Mouse (Mus musculus) ES-E14 (cell line): ENCODE data around the gene Fryl. TPM values are rescaled to one million over a fixed set of nuclear protein-coding genes. Genes with fewer than 3 reads are reported as not detected.
A peak's percentile ranks its signal among the peaks of the same experiment; 100 is the strongest.

ENCODE experiments used
- DNase-seq: peaks from one replicate; pipeline ENCODE4 v3.0.0-alpha.2; 2013; ENCODE audit warnings: low read depth, low spot score
- H3K27ac ChIP-seq: 2 replicates; pipeline ENCODE4 v1.5.1; 2012; ENCODE audit warnings: low read depth, mild to moderate bottlenecking, low read length, moderate library complexity, mixed read lengths; ENCODE audit not compliant: poor library complexity, insufficient read depth, severe bottlenecking
- H3K36me3 ChIP-seq: 2 replicates; pipeline ENCODE4 v1.6.1; 2012; ENCODE audit warnings: mild to moderate bottlenecking, low read length, moderate library complexity, mixed read lengths; ENCODE audit not compliant: control insufficient read depth, poor library complexity, insufficient read depth, severe bottlenecking
- H3K4me1 ChIP-seq, 2 experiments: fragments of 150-350 bp in 1 of 2; sonication (generic) in 1 of 2; 2 replicates each; pipeline ENCODE4 v1.6.1; 2012; ENCODE audit warnings: low read length in 2 of 2, mild to moderate bottlenecking in 1 of 2, mixed read lengths in 1 of 2; ENCODE audit not compliant: control insufficient read depth in 2 of 2, insufficient read depth in 2 of 2, poor library complexity in 1 of 2
- H3K4me3 ChIP-seq, 2 experiments: fragments of 150-350 bp in 1 of 2; sonication (generic) in 1 of 2; 2 replicates each; pipeline ENCODE4 v1.5.1; 2012; ENCODE audit warnings: low read length in 2 of 2, low read depth in 1 of 2, mild to moderate bottlenecking in 1 of 2, mixed read lengths in 1 of 2; ENCODE audit not compliant: insufficient read depth in 1 of 2, poor library complexity in 1 of 2, severe bottlenecking in 1 of 2
- H3K9ac ChIP-seq: 2 replicates; pipeline ENCODE4 v1.6.1; 2012; ENCODE audit warnings: low read depth, mild to moderate bottlenecking, low read length, mixed read lengths; ENCODE audit not compliant: poor library complexity, insufficient read depth, severe bottlenecking
- H3K9me3 ChIP-seq: fragments of 150-350 bp; sonication (generic); 2 replicates; pipeline ENCODE4 v1.6.1; 2012; ENCODE audit warnings: low read depth, mild to moderate bottlenecking, low read length; ENCODE audit not compliant: control insufficient read depth, insufficient read depth
- CHD2 ChIP-seq: IDR thresholded peaks from 2 replicates; pipeline ENCODE4 v1.6.1; 2014; ENCODE audit warnings: mild to moderate bottlenecking, low read depth, low read length, inconsistent platforms
- HCFC1 ChIP-seq: IDR thresholded peaks from 2 replicates; pipeline ENCODE4 v1.6.1; 2012; ENCODE audit warnings: low read length, inconsistent platforms, borderline replicate concordance; ENCODE audit not compliant: insufficient read depth
- MAFK ChIP-seq: IDR thresholded peaks from 2 replicates; pipeline ENCODE4 v1.6.1; 2014; ENCODE audit warnings: mild to moderate bottlenecking, low read depth, low read length, inconsistent platforms; ENCODE audit not compliant: insufficient read depth
- ZC3H11A ChIP-seq: IDR thresholded peaks from 2 replicates; pipeline ENCODE4 v1.6.1; 2012; ENCODE audit warnings: low read depth, mild to moderate bottlenecking, inconsistent platforms, low read length, borderline replicate concordance
- ZNF384 ChIP-seq: IDR thresholded peaks from 2 replicates; pipeline ENCODE4 v1.6.1; 2012; ENCODE audit warnings: low read depth, low read length, inconsistent platforms
- in situ Hi-C, 2 experiments: fragments of 600-800 bp; cut with MboI; formaldehyde crosslinking; loops; one replicate each; pipeline ENCODE4 v1.15.1; 2025; ENCODE audit warnings: low sequenced_read_pairs in 2 of 2, inconsistent platforms in 1 of 2; ENCODE audit not compliant: unreplicated experiment in 2 of 2
- total RNA-seq: library from RNA; depleted of rRNA; stranded (reverse); fragments of 300-350 nt; gene quantifications from 2 replicates; pipeline ENCODE4 v1.2.3, GENCODE M21; 2012

The Fryl gene
- total RNA-seq, 1 experiment: 53.3 TPM

DNA sequence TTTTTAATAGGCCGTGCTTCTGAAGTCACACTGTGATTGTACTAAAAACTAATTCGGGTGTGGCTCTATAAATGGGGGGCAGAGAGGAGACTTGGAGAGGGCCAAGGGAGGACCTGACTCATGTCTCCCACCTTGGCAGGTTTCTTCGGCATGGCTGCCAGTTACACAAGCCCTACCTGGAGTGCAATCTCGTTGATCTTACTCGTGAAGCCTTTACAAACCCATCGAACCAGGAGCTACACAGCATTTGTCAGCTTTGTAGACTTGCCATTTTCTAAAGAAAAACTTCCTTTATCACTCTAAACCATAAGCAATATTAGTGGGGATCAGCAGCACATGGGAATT, 45.5 kb downstream of the Fryl start:
- Histone ChIP-seq H3K36me3 (peaks cover 2% of the 10 kb centered on the region; the same call in 1 of the 2 replicates), H3K27ac (no peak overlapping the region), H3K4me1 (peaks cover 21 to 25% of the 10 kb centered on the region in 2 experiments), H3K9ac (no peak overlapping the region), H3K9me3 (no peaks in the 10 kb centered on the region), H3K4me3 (no peak overlapping the region)
- TF ChIP-seq ZNF384 (no peak), MAFK (no peak), CHD2 (no peak), HCFC1 (no peak), ZC3H11A (no peak)
- DNase-seq: no peak
- in situ Hi-C loops: no loop called here

DNA sequence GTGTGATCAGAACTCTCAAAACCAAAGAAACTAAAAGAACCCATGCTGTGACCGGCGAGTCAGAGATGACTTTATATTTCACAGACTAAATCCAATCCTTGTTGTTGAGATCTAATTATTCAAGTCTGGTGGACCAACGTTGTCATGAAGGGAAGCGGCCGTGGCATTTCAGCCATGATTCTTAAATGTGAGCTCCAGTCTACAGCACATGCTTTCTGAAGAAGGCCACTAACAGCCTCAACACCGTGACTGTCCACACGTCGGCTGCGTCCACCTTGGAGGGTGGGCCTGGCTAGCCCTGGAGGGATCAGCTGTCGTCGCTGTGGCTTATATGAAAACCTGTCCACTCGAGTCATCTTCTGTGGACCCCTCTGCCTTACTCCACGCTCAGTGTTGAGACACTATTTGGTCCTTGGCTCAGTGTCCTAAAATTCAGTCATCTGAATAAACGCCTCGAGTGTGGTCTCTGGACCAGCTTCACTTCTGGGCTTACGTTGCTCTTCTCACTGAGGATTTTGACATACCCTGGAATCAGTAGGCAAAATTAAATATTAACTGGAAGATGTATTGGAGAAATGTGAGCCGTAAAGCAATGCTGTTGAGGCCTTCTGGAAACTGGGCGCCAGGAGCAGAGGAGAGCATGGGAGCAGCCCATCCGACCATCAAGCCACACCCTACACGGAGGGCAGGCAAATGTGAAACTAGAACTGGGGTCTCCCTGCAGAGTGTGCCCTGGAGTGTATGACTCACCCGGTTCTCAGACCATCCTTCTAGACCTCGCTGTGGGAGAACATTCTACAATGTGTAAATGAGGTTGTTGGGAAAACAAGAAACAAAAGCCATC, 46.1 kb downstream of the Fryl start:
- Histone ChIP-seq H3K4me1 (peaks cover 21 to 25% of the 10 kb centered on the region in 2 experiments), H3K9me3 (no peaks in the 10 kb centered on the region), H3K27ac (peak overlapping the region; percentile 26; the same call in 1 of the 2 replicates), H3K4me3 (no peak overlapping the region), H3K9ac (no peak overlapping the region), H3K36me3 (peaks cover 2% of the 10 kb centered on the region; the same call in 1 of the 2 replicates)
- no peak for DNase-seq
- TF ChIP-seq ZC3H11A (no peak), MAFK (no peak), CHD2 (no peak)
- in situ Hi-C loops: no loop called here

DNA sequence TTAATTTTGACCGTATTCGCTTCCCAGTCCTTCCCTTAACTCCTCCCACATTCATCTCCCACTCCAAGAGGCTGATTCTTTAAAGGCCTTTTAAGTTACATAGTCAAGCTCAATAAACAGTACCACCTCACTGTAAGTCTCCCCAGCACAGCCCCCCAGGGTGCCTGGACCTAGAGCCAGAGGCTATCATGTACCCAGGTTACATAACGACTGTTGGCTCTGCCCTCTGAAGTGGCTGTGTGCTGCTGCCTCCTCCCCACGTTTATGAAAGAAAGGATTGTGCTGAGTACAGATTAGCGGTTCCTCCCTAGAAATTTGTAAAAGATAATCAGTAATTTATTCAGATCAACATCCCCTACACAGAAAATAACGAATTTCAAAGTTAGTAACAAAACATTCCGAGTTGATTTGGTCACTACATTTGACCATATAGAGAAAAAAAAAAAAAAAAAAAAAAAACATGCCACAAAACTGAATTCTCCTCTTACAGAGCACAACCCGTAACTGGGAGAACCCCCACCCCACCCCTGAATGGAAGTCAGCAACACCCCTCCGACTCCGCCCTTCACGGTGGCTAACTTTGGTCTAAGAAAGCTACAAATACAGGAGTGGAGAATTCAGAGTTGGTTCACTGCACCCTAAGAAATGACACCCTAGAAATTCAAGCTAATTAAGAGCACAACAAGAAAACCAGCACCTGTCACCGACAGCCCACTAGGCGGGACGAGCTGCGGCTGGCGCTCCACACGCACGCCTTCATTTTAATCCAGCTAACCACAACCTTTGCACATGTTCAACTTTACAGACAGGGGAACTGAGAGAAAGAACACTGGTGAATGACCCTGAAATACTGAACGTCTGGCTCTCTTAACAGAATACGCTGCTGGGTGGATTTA, 47.0 kb downstream of the Fryl start:
- in situ Hi-C loops: no loop called here
- Histone ChIP-seq H3K4me1 (peaks cover 19 to 25% of the 10 kb centered on the region in 2 experiments), H3K9ac (no peak overlapping the region), H3K27ac (no peak overlapping the region), H3K36me3 (peaks cover 2% of the 10 kb centered on the region; the same call in 1 of the 2 replicates), H3K9me3 (no peaks in the 10 kb centered on the region), H3K4me3 (no peak overlapping the region)
- DNase-seq: no peak
- TF ChIP-seq ZC3H11A: no peak
- TF ChIP-seq CHD2: no peak
- no peak for TF ChIP-seq HCFC1
- no peak for TF ChIP-seq MAFK
- TF ChIP-seq ZNF384: no peak

DNA sequence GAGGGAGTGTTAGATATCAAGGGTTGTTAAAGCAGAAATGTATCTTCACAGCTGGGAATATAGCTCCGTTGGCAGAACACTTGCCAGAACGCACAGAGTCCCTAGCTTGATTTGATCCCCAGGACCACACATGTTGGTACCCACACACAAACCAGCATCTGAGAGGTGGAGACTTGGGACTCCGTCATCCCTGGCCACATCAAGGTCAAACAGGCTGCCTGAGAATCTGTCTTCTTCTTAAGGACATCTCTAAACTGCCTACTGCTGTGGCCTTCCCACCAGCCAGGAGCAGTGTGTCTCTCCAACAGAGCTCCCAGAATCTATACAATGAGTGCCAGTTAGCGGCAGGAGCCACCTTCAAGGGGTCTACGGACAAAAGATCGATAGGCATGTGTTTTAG, 47.8 kb downstream of the Fryl start:
- H3K4me1 ChIP-seq: peaks cover 19% of the 10 kb centered on the region in 2 experiments
- no peak overlapping the region for H3K9ac ChIP-seq
- in situ Hi-C loops: no loop called here
- peaks cover under 1% of the 10 kb centered on the region; the same call in 1 of the 2 replicates for H3K36me3 ChIP-seq
- H3K9me3 ChIP-seq: no peaks in the 10 kb centered on the region
- DNase-seq: no peak
- H3K27ac ChIP-seq: 0 out of 2 replicates have a peak overlapping the region, but pooled peaks have one; percentile 41
- no peak for TF ChIP-seq HCFC1
- no peak for TF ChIP-seq MAFK
- no peak for TF ChIP-seq ZC3H11A
- TF ChIP-seq ZNF384: no peak
- TF ChIP-seq CHD2: no peak
- no peak overlapping the region; a peak in 1 of 4 replicates for H3K4me3 ChIP-seq
